Mouse (Mus musculus) retina, adult 2 months (tissue): ENCODE measurements around the gene Cmtm8.

ENCODE experiments used
- DNase-seq: peaks from one replicate; pipeline ENCODE4 v3.0.0-alpha.2; 2012; ENCODE audit warnings: low read depth, low spot score

Gene Cmtm8

DNA sequence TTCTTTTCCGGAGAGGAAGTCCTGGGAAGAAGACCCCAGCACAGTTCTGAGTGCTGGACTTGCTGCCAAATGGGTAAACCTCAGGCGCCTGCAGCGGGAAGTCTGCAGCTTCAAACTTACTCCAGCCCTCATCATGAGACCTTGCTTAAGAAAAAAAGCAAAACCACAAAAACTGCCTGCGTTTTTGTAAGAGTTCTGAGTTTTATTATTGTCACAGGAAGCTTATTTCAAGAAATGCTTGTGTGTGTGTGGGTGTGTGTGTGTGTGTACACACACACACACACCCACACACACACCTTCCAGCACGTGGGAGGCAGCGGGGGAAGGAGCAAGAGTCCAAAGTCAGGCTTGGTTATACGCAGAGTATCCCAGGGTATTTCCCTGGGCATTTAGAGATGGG is 85.7 kb downstream of the Cmtm8 start:
- no peak for DNase-seq

DNA sequence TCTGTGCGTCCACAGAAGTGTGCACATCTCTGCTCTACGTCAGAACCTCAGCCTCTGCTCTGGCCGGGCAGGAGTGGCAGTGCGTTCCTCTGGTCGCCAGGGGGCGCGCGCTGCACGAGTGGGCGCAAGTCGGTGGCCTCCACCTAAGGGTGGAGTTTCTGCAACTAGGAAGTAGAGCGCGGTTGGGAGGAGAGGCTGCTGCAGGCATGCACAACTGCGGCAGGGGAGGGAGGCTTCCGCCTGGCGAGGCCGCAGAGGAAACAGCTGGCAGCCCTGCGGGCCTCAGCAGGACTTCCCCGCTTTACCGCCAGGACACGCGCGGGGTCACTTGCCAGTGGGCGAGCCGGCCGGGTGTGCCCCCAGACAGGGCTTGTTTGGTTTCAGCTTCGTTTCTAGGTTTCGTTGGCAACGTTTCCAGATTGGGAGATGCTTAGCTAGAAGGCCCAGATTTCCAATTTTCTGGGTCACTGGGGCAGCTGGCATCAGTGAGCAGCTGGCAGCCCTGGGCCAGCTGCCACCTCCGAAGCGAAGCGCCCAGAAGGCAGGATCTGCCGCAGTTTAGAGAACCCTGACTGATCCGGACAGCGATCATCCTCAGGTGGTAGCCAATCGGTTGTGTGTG is 91.0 kb downstream of the Cmtm8 start:
- DNase-seq, result peak; percentile 66

GRCm38 (mm10) chr9:114752311-114752710 is 91.6 kb downstream of the Cmtm8 start:
- no peak for DNase-seq

- DNase-seq, result no peak
Measured at GRCm38 (mm10) chr9:114751582-114751981, 92.4 kb downstream of the Cmtm8 start.

- no peak for DNase-seq
Measured at GRCm38 (mm10) chr9:114747466-114747865, 96.5 kb downstream of the Cmtm8 start.

DNA sequence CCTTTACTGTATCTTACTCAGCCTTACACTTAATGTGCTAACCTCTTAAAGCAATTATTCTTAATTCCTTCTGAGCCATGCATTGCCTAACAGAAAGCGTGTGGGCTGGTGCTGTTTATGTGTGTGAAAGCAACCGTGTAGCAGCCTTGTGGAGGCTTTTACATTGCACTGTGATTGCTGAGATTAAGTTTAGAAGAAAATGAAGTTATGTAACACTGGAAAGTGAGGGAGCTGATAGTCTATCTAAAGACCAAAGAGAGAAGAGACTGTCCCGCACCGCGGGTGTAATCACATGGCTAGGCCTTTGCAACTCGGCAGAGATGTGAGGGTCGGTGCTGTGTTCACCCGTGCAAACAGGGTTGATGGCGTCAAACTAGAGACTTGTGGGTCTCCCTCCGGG is 96.9 kb downstream of the Cmtm8 start:
- DNase-seq, result no peak

GRCm38 (mm10) chr9:114745654-114746053 is 98.3 kb downstream of the Cmtm8 start:
- DNase-seq, result no peak

- DNase-seq, result no peak
Measured at GRCm38 (mm10) chr9:114745163-114745562, 98.8 kb downstream of the Cmtm8 start.

- DNase-seq, result no peak
Measured at GRCm38 (mm10) chr9:114742731-114743130, 101.2 kb downstream of the Cmtm8 start.

- no peak for DNase-seq
Measured at GRCm38 (mm10) chr9:114740336-114740735, 103.6 kb downstream of the Cmtm8 start.
